Mouse (Mus musculus) embryonic fibroblast, embryonic 13.5 days (primary cell): ENCODE measurements around the gene Snrpn.

ENCODE experiments used
- CTCF ChIP-seq: IDR thresholded peaks from 2 replicates; pipeline ENCODE4 v1.5.1; 2011; ENCODE audit warnings: mild to moderate bottlenecking, control low read depth, low read length, moderate library complexity, borderline replicate concordance; ENCODE audit not compliant: insufficient read depth
- POLR2A ChIP-seq: IDR thresholded peaks from 2 replicates; pipeline ENCODE4 v1.6.1; 2011; ENCODE audit warnings: low read depth, mild to moderate bottlenecking, control low read depth, low read length, moderate library complexity

- no peak for TF ChIP-seq CTCF
- TF ChIP-seq POLR2A = no peak
These were observed 126.8 kb downstream of the Snrpn start for GRCm38 (mm10) chr7:60013186-60013585.
